Comparison of ENCODE assay signal across 13 mouse cellular contexts in the genomic region with DNA sequence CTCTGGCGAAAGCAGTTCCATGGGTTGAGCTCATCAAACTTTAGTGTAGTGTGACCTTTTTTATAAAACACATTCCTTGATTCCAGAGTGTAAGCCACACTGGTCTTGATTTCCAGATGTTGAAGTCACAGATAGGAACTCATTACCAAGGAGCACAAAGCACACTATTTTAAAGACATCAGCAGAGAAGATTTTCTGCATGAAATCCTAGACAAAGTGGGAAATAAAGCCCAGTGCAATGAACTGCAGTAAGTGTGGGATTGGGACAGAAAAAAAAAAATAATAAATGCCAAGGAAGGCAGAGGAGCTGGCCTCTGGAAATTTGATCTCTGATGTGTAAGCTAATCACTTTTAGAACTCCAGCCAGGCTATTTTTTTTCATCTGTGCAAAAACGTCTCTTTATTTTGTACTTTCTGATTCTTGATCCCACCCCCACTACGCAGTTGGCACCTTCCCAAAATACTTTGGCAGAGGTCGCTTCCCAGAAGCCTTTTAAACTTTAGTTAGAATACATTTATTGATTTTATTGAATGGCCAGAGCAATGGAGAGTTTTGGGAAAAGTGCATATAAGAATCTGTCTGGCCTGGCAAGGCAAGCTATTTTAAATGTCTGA.
A peak's percentile ranks its signal among the peaks of the same experiment; 100 is the strongest.
DNase-seq lines count a peak whose midpoint lies in the region; ATAC-seq and TF ChIP-seq lines count a peak whose summit lies in the region.
"Had no signal": no experiment of that assay in that cellular context is flagged by ENCODE, and none has a peak within 500 bp of the region (broad histone marks: within the 10 kb centered on the region; RNA-seq: fewer than 3 reads in every experiment).

No protein-coding gene starts in this region.

- H3K4me1 ChIP-seq in embryonic facial prominence, embryonic 11.5 days (ENCODE audit: control insufficient read depth, insufficient read depth, low read length), result no peaks in the 10 kb centered on the region
- peaks cover 8% of the 10 kb centered on the region; the same call in 1 of the 2 replicates for H3K4me1 ChIP-seq in embryonic facial prominence, embryonic 10.5 days
- H3K4me1 ChIP-seq: liver, embryonic 15.5 days had no signal

- no peak for ATAC-seq in embryonic facial prominence, embryonic 11.5 days (replicated peaks; ENCODE audit: insufficient number of reproducible peaks, low FRiP score, low TSS enrichment, low read depth)
- ATAC-seq: intestine, embryonic 16.5 days had no signal

- no peaks in the 10 kb centered on the region for H3K9me3 ChIP-seq in embryonic facial prominence, embryonic 11.5 days (replicated peaks; ENCODE audit: control insufficient read depth, low read length)
- H3K9me3 ChIP-seq in embryonic facial prominence, embryonic 10.5 days, result no peaks in the 10 kb centered on the region
- H3K9me3 ChIP-seq: liver, embryonic 15.5 days had no signal

- H3K27ac ChIP-seq in embryonic facial prominence, embryonic 11.5 days (replicated peaks; ENCODE audit: low read depth, low read length), result no peak overlapping the region
- H3K27ac ChIP-seq in embryonic facial prominence, embryonic 10.5 days (replicated peaks), result no peak overlapping the region
- H3K27ac ChIP-seq: liver, embryonic 15.5 days had no signal

- TF ChIP-seq POLR2A in myocyte (IDR thresholded peaks at IDR 0.05; ENCODE audit: insufficient read length, low read depth), result no peak

- no peak overlapping the region for H3K4me3 ChIP-seq in embryonic facial prominence, embryonic 11.5 days (ENCODE audit: low read depth, low read length)
- no peak overlapping the region for H3K4me3 ChIP-seq in embryonic facial prominence, embryonic 10.5 days
- no peak overlapping the region for H3K4me3 ChIP-seq in myocyte
- H3K4me3 ChIP-seq: erythroblast, embryonic 14.5 days; liver, embryonic 15.5 days had no signal

- no peak overlapping the region for H3ac ChIP-seq in myocyte (ENCODE audit: control insufficient read depth, insufficient read length)

- DNase-seq in embryonic facial prominence, embryonic 11.5 days (ENCODE audit: low spot score), result peak; percentile 17
- no peak for DNase-seq in embryonic facial prominence, embryonic 10.5 days (ENCODE audit: low spot score)
- DNase-seq in kidney, postnatal 10 days, result peak; percentile 14
- no peak for DNase-seq in kidney, adult 11 months
- DNase-seq in ovary, postnatal 14 days (ENCODE audit: low spot score), result peak; percentile 5
- DNase-seq in ovary, postnatal 10 days (ENCODE audit: low spot score), result no peak
- no peak for DNase-seq in cerebellum, adult 11 months
- DNase-seq: adrenal gland, postnatal 36 days; thymus, adult 2 months had no signal

- H3K79me2 ChIP-seq in myocyte (ENCODE audit: control insufficient read depth, insufficient read depth), result peaks cover 16% of the 10 kb centered on the region

- no peaks in the 10 kb centered on the region for H3K36me3 ChIP-seq in embryonic facial prominence, embryonic 11.5 days (replicated peaks; ENCODE audit: control insufficient read depth, insufficient read depth, low read depth, low read length)
- H3K36me3 ChIP-seq in embryonic facial prominence, embryonic 10.5 days (replicated peaks), result no peaks in the 10 kb centered on the region
- H3K36me3 ChIP-seq in myocyte (ENCODE audit: control insufficient read depth, insufficient read depth), result no peaks in the 10 kb centered on the region
- H3K36me3 ChIP-seq: liver, embryonic 15.5 days had no signal

- no peak overlapping the region for H3K9ac ChIP-seq in embryonic facial prominence, embryonic 11.5 days (replicated peaks; ENCODE audit: low read length)
- H3K9ac ChIP-seq: liver, embryonic 15.5 days had no signal

- no peaks in the 10 kb centered on the region for H3K27me3 ChIP-seq in embryonic facial prominence, embryonic 11.5 days (ENCODE audit: control insufficient read depth, insufficient read depth, low read length)
- no peaks in the 10 kb centered on the region for H3K27me3 ChIP-seq in embryonic facial prominence, embryonic 10.5 days (replicated peaks; ENCODE audit: low read depth, poor library complexity, severe bottlenecking)
- no peaks in the 10 kb centered on the region for H3K27me3 ChIP-seq in myocyte (ENCODE audit: control insufficient read depth, insufficient read depth, insufficient read length)
- H3K27me3 ChIP-seq: liver, embryonic 15.5 days had no signal

- H3K4me2 ChIP-seq in embryonic facial prominence, embryonic 11.5 days (ENCODE audit: low read depth, low read length), result no peak overlapping the region
- H3K4me2 ChIP-seq in myocyte (ENCODE audit: low read depth), result peak overlapping the region; percentile 64
- H3K4me2 ChIP-seq: liver, embryonic 15.5 days had no signal

- 36% methylated on average over 4 of the region's 4 CpGs for WGBS in embryonic facial prominence, embryonic 11.5 days
- WGBS in embryonic facial prominence, embryonic 10.5 days, result 55% methylated on average over 4 of the region's 4 CpGs

TF ChIP-seq in myocyte, 11 proteins besides CTCF, POLR2A, EP300 and RAD21:
- TF ChIP-seq E2F4 (IDR thresholded peaks at IDR 0.05; ENCODE audit: insufficient read depth) (no peak), MYOG (IDR thresholded peaks at IDR 0.05; ENCODE audit: control insufficient read depth in 1 of 3, insufficient read depth in 1 of 3, insufficient read length in 2 of 3, low read depth in 2 of 3) (no peak), CEBPB (IDR thresholded peaks at IDR 0.05; ENCODE audit: insufficient read depth, poor library complexity, severe bottlenecking) (no peak), MAX (IDR thresholded peaks at IDR 0.05; ENCODE audit: low read depth) (no peak), POLR2AphosphoS2 (IDR thresholded peaks at IDR 0.05; ENCODE audit: insufficient read length, low read depth) (no peak), TCF12 (IDR thresholded peaks at IDR 0.05; ENCODE audit: insufficient read depth, poor library complexity, severe bottlenecking) (no peak), SRF (IDR thresholded peaks at IDR 0.05; ENCODE audit: control insufficient read depth, insufficient read length, low read depth) (no peak), USF1 (IDR thresholded peaks at IDR 0.05; ENCODE audit: low read depth) (no peak), TCF3 (IDR thresholded peaks at IDR 0.05; ENCODE audit: insufficient read length, low read depth) (no peak), MYOD1 (IDR thresholded peaks at IDR 0.05; ENCODE audit: control insufficient read depth in 1 of 3, insufficient read length in 2 of 3, low read depth in 2 of 3) (no peak), REST (IDR thresholded peaks at IDR 0.05; ENCODE audit: insufficient read depth, insufficient read length) (no peak)

Comparison
In these comparisons a context has a peak if more than half of its experiments do, and no peak if none do; other contexts are left out.
1. DNase-seq: peak in embryonic facial prominence, embryonic 11.5 days (single experiment), kidney, postnatal 10 days (single experiment) and ovary, postnatal 14 days (single experiment); none in embryonic facial prominence, embryonic 10.5 days (single experiment), kidney, adult 11 months (single experiment), ovary, postnatal 10 days (single experiment) and cerebellum, adult 11 months (single experiment).